Mouse (Mus musculus) MEL (cell line): ENCODE measurements around the gene Slc4a3.

Source experiments
- CTCF ChIP-seq, 3 experiments: IDR thresholded peaks in 2 of 3; conservative IDR thresholded peaks in 1 of 3; 2 replicates each; pipeline ENCODE4 v1.5.1; 2011 to 2012; ENCODE audit warnings: low read length in 3 of 3, low read depth in 2 of 3, mild to moderate bottlenecking in 2 of 3, improper control_type of control experiment in 1 of 3, inconsistent platforms in 1 of 3, mixed read lengths in 1 of 3, moderate library complexity in 1 of 3; ENCODE audit not compliant: control insufficient read depth in 1 of 3, insufficient read depth in 1 of 3, poor library complexity in 1 of 3, severe bottlenecking in 1 of 3
- E2F4 ChIP-seq: IDR thresholded peaks from 2 replicates; pipeline ENCODE4 v1.6.1; 2011; ENCODE audit warnings: low read depth, low read length, improper control_type of control experiment, borderline replicate concordance
- EP300 ChIP-seq, 2 experiments: IDR thresholded peaks; 2 replicates each; pipeline ENCODE4 v1.6.1; 2011; ENCODE audit warnings: improper control_type of control experiment in 2 of 2, low read length in 2 of 2, low read depth in 1 of 2, mild to moderate bottlenecking in 1 of 2
- ETS1 ChIP-seq: IDR thresholded peaks from 2 replicates; pipeline ENCODE4 v1.6.1; 2012; ENCODE audit warnings: low read depth, mild to moderate bottlenecking, inconsistent platforms, low read length, improper control_type of control experiment, moderate library complexity
- KAT2A ChIP-seq: conservative IDR thresholded peaks from 2 replicates; pipeline ENCODE4 v1.6.1; 2012; ENCODE audit warnings: low read depth, low read length, improper control_type of control experiment, inconsistent platforms
- MAFK ChIP-seq: IDR thresholded peaks from 2 replicates; pipeline ENCODE4 v1.6.1; 2011; ENCODE audit warnings: low read depth, mild to moderate bottlenecking, low read length, improper control_type of control experiment, borderline replicate concordance
- MEF2A ChIP-seq: IDR thresholded peaks from 2 replicates; pipeline ENCODE4 v1.6.1; 2014; ENCODE audit warnings: low read depth, mild to moderate bottlenecking, inconsistent platforms, low read length, improper control_type of control experiment; ENCODE audit not compliant: poor library complexity, insufficient replicate concordance, severe bottlenecking; ENCODE audit errors: extremely low read depth
- MXI1 ChIP-seq: IDR thresholded peaks from 2 replicates; pipeline ENCODE4 v1.6.1; 2011; ENCODE audit warnings: mild to moderate bottlenecking, low read depth, low read length, improper control_type of control experiment
- POLR2A ChIP-seq, 2 experiments: IDR thresholded peaks; 2 replicates each; pipeline ENCODE4 v1.6.1; 2011 to 2012; ENCODE audit warnings: low read length in 2 of 2, mild to moderate bottlenecking in 2 of 2, control low read depth in 1 of 2, improper control_type of control experiment in 1 of 2, low read depth in 1 of 2, moderate library complexity in 1 of 2; ENCODE audit not compliant: control insufficient read depth in 1 of 2, insufficient read depth in 1 of 2, poor library complexity in 1 of 2
- TBP ChIP-seq: IDR thresholded peaks from 2 replicates; pipeline ENCODE4 v1.8.0; 2011; ENCODE audit warnings: low read depth, low read length, improper control_type of control experiment
- TCF12 ChIP-seq: IDR thresholded peaks from 2 replicates; pipeline ENCODE4 v1.6.1; 2014; ENCODE audit warnings: low read depth, mild to moderate bottlenecking, inconsistent platforms, low read length, improper control_type of control experiment, moderate library complexity
- UBTF ChIP-seq: IDR thresholded peaks from 2 replicates; pipeline ENCODE4 v1.6.1; 2012; ENCODE audit warnings: low read depth, mild to moderate bottlenecking, inconsistent platforms, low read length, improper control_type of control experiment, moderate library complexity, borderline replicate concordance; ENCODE audit not compliant: insufficient read depth
- ZC3H11A ChIP-seq: IDR thresholded peaks from 2 replicates; pipeline ENCODE4 v1.6.1; 2012; ENCODE audit warnings: low read depth, mild to moderate bottlenecking, inconsistent platforms, low read length, improper control_type of control experiment

GRCm38 (mm10) chr1:75507006-75507405 is 39.1 kb upstream of the Slc4a3 start, which contains the start of gene Inha:
- no peak for TF ChIP-seq CTCF (IDR thresholded peaks at IDR 0.05 in 2 of 3, conservative IDR thresholded peaks at IDR 0.05 in 1 of 3; ENCODE audit: control insufficient read depth in 1 of 3, insufficient read depth in 1 of 3, low read depth in 2 of 3, low read length in 3 of 3, poor library complexity in 1 of 3, severe bottlenecking in 1 of 3)
- TF ChIP-seq EP300 (IDR thresholded peaks at IDR 0.05; ENCODE audit: low read depth in 1 of 2, low read length in 2 of 2): no peak
- TF ChIP-seq TCF12: no peak
- TF ChIP-seq KAT2A: no peak
- no peak for TF ChIP-seq POLR2A (IDR thresholded peaks at IDR 0.05; ENCODE audit: control insufficient read depth in 1 of 2, insufficient read depth in 1 of 2, low read depth in 1 of 2, low read length in 2 of 2, poor library complexity in 1 of 2)
- TF ChIP-seq TBP: no peak
- no peak for TF ChIP-seq MAFK
- no peak for TF ChIP-seq UBTF
- TF ChIP-seq MXI1: no peak
- TF ChIP-seq ZC3H11A: no peak
- no peak for TF ChIP-seq E2F4
- TF ChIP-seq MEF2A: no peak
- TF ChIP-seq ETS1: no peak
